In the genomic region with DNA sequence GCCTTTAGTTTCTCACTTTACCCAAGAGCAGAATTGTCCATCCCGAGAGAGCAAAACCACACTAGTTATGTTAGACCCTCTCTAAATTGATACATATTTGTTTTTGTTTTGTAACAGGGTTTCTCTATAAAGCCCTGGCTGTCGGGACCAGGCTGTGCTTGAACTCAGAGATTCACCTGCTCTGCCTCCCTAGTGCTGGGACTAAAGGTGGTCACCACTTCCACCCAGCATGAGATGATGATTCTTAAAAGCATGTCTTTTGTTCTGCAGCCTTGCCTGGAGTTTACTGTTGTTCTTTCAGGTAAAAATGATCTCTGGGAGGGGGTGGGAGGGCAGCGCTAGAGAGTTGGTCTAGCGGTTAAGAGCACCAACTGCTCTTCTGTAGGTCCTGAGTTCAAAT, we compare ENCODE assay signal across 27 mouse cellular contexts. TPM values are rescaled to one million over a fixed set of nuclear protein-coding genes. Genes with fewer than 3 reads are reported as not detected.
"Had no signal": no experiment of that assay in that cellular context is flagged by ENCODE, and none has a peak within 500 bp of the region (broad histone marks: within the 10 kb centered on the region; RNA-seq: fewer than 3 reads in every experiment).

No protein-coding gene starts in this region.

- H3K36me3 ChIP-seq: embryonic facial prominence, embryonic 10.5 days; embryonic facial prominence, embryonic 12.5 days; embryonic facial prominence, embryonic 13.5 days; embryonic facial prominence, embryonic 15.5 days; forebrain, embryonic 10.5 days; forebrain, embryonic 12.5 days; forebrain, embryonic 15.5 days had no signal

- H3K4me1 ChIP-seq: embryonic facial prominence, embryonic 12.5 days; embryonic facial prominence, embryonic 13.5 days; embryonic facial prominence, embryonic 15.5 days; forebrain, embryonic 10.5 days; forebrain, embryonic 12.5 days; forebrain, embryonic 13.5 days; forebrain, embryonic 15.5 days had no signal

- DNase-seq: cerebellum, adult 2 months; cerebellum, adult 8-10 months; cerebellum, adult 9-10 months; cerebellum, adult 9-11 months; cerebellum, postnatal 14 days; cerebellum, postnatal 25 days; cerebellum, postnatal 36 days; embryo, embryonic 11 days; forebrain, postnatal 0 days; gastrocnemius, adult 2 months; gastrocnemius, postnatal 10 days; gastrocnemius, postnatal 14 days; gastrocnemius, postnatal 36 days; heart, adult 11 months; heart, adult 18-20 months; heart, adult 2 months had no signal

- H3K27ac ChIP-seq: embryonic facial prominence, embryonic 10.5 days; embryonic facial prominence, embryonic 12.5 days; embryonic facial prominence, embryonic 15.5 days; forebrain, embryonic 10.5 days; forebrain, embryonic 12.5 days; forebrain, embryonic 13.5 days; forebrain, embryonic 15.5 days; gastrocnemius, adult 2 months; heart, adult 2 months had no signal

- H3K27me3 ChIP-seq: embryonic facial prominence, embryonic 12.5 days; embryonic facial prominence, embryonic 13.5 days; embryonic facial prominence, embryonic 15.5 days; forebrain, embryonic 12.5 days; forebrain, embryonic 13.5 days; forebrain, embryonic 15.5 days had no signal

- H3K9me3 ChIP-seq: embryonic facial prominence, embryonic 10.5 days; embryonic facial prominence, embryonic 12.5 days; embryonic facial prominence, embryonic 13.5 days; embryonic facial prominence, embryonic 15.5 days; forebrain, embryonic 10.5 days; forebrain, embryonic 12.5 days; forebrain, embryonic 13.5 days; forebrain, embryonic 15.5 days had no signal

- H3K4me2 ChIP-seq: embryonic facial prominence, embryonic 12.5 days; embryonic facial prominence, embryonic 13.5 days; embryonic facial prominence, embryonic 15.5 days; forebrain, embryonic 12.5 days; forebrain, embryonic 13.5 days; forebrain, embryonic 15.5 days had no signal

- ATAC-seq: forebrain, embryonic 13.5 days; forebrain, embryonic 14.5 days; forebrain, embryonic 15.5 days; forebrain, embryonic 16.5 days; forebrain, postnatal 0 days had no signal

- H3K4me3 ChIP-seq: embryonic facial prominence, embryonic 10.5 days; embryonic facial prominence, embryonic 12.5 days; embryonic facial prominence, embryonic 13.5 days; embryonic facial prominence, embryonic 15.5 days; erythroblast, embryonic 14.5 days; forebrain, embryonic 10.5 days; forebrain, embryonic 12.5 days; forebrain, embryonic 13.5 days; forebrain, embryonic 15.5 days; gastrocnemius, adult 2 months; heart, adult 2 months had no signal

- H3K9ac ChIP-seq: embryonic facial prominence, embryonic 12.5 days; embryonic facial prominence, embryonic 13.5 days; embryonic facial prominence, embryonic 15.5 days; forebrain, embryonic 12.5 days; forebrain, embryonic 13.5 days; forebrain, embryonic 15.5 days; forebrain, postnatal 0 days had no signal

RNA-seq across cellular contexts. Expression of gene Slc35e3, which starts 19.8 kb away (rescaled TPM):
- polyA plus RNA-seq: erythroblast, embryonic 14.5 days had no signal
